Mouse (Mus musculus): ENCODE measurements around the gene Nxpe5. TPM values are rescaled to one million over a fixed set of nuclear protein-coding genes. Genes with fewer than 3 reads are reported as not detected.

Nxpe5 gene
- polyA plus RNA-seq, 1 experiment: 1.6 TPM

- DNase-seq (ENCODE audit: low read depth in 1 of 2, low spot score in 2 of 2): no peak
- H3K4me3 ChIP-seq (ENCODE audit: extremely low read depth, insufficient read depth, insufficient read length): no peak overlapping the region
- 23% methylated on average over 2 of the region's 2 CpGs for WGBS
- H3K27ac ChIP-seq (ENCODE audit: insufficient read depth, low read length): no peak overlapping the region
- H3K27me3 ChIP-seq (ENCODE audit: control insufficient read depth, insufficient read depth, low read length): no peaks in the 10 kb centered on the region
- H3K4me1 ChIP-seq (ENCODE audit: control insufficient read depth, insufficient read depth, insufficient read length): no peaks in the 10 kb centered on the region
- H3K36me3 ChIP-seq (ENCODE audit: control insufficient read depth, insufficient read depth, low read length): no peaks in the 10 kb centered on the region
- TF ChIP-seq POLR2A (IDR thresholded peaks at IDR 0.05; ENCODE audit: low read depth, low read length) (no peak), CTCF (IDR thresholded peaks at IDR 0.05; ENCODE audit: extremely low read depth, insufficient read depth, insufficient read length, insufficient replicate concordance) (no peak)
Measured at GRCm38 (mm10) chr5:138241511-138241910, 15.8 kb downstream of the Nxpe5 start.

GRCm38 (mm10) chr5:138251144-138251543 is 25.4 kb downstream of the Nxpe5 start:
- no peaks in the 10 kb centered on the region for H3K27me3 ChIP-seq (ENCODE audit: control insufficient read depth, insufficient read depth, low read length)
- H3K4me1 ChIP-seq (ENCODE audit: control insufficient read depth, insufficient read depth, insufficient read length): peaks cover 2% of the 10 kb centered on the region; the same call in 1 of the 2 replicates
- WGBS: 86% methylated on average over 12 of the region's 12 CpGs
- TF ChIP-seq CTCF (IDR thresholded peaks at IDR 0.05; ENCODE audit: extremely low read depth, insufficient read depth, insufficient read length, insufficient replicate concordance) (no peak), POLR2A (IDR thresholded peaks at IDR 0.05; ENCODE audit: low read depth, low read length) (no peak)
- no peak overlapping the region for H3K27ac ChIP-seq (ENCODE audit: insufficient read depth, low read length)
- no peaks in the 10 kb centered on the region for H3K36me3 ChIP-seq (ENCODE audit: control insufficient read depth, insufficient read depth, low read length)
- no peak for DNase-seq (ENCODE audit: low read depth in 1 of 2, low spot score in 2 of 2)
- no peak overlapping the region for H3K4me3 ChIP-seq (ENCODE audit: extremely low read depth, insufficient read depth, insufficient read length)

GRCm38 (mm10) chr5:138253061-138253460 is 27.4 kb downstream of the Nxpe5 start:
- Histone ChIP-seq H3K36me3 (ENCODE audit: control insufficient read depth, insufficient read depth, low read length) (no peaks in the 10 kb centered on the region), H3K27me3 (ENCODE audit: control insufficient read depth, insufficient read depth, low read length) (no peaks in the 10 kb centered on the region), H3K4me1 (ENCODE audit: control insufficient read depth, insufficient read depth, insufficient read length) (peaks cover 11% of the 10 kb centered on the region), H3K27ac (ENCODE audit: insufficient read depth, low read length) (no peak overlapping the region), H3K4me3 (ENCODE audit: extremely low read depth, insufficient read depth, insufficient read length) (no peak overlapping the region)
- WGBS: 94% methylated on average over 3 of the region's 3 CpGs
- TF ChIP-seq POLR2A (IDR thresholded peaks at IDR 0.05; ENCODE audit: low read depth, low read length) (no peak), CTCF (IDR thresholded peaks at IDR 0.05; ENCODE audit: extremely low read depth, insufficient read depth, insufficient read length, insufficient replicate concordance) (no peak)
- DNase-seq (ENCODE audit: low read depth in 1 of 2, low spot score in 2 of 2): no peak

- peak; percentile 93 for DNase-seq (ENCODE audit: low read depth in 1 of 2, low spot score in 2 of 2)
- under 1% methylated on average over 38 of the region's 38 CpGs for WGBS
- H3K27ac ChIP-seq (ENCODE audit: insufficient read depth, low read length): peak within 1 kb of the TSS; percentile 78
- peaks cover 11% of the 10 kb centered on the region for H3K4me1 ChIP-seq (ENCODE audit: control insufficient read depth, insufficient read depth, insufficient read length)
- TF ChIP-seq CTCF (IDR thresholded peaks at IDR 0.05; ENCODE audit: extremely low read depth, insufficient read depth, insufficient read length, insufficient replicate concordance) (peak; percentile 12; the same call in 1 of the 2 replicates), POLR2A (IDR thresholded peaks at IDR 0.05; ENCODE audit: low read depth, low read length) (peak; percentile 91)
- H3K4me3 ChIP-seq (ENCODE audit: extremely low read depth, insufficient read depth, insufficient read length): peak within 1 kb of the TSS; percentile 70
- H3K36me3 ChIP-seq (ENCODE audit: control insufficient read depth, insufficient read depth, low read length): peaks cover 17% of the 10 kb centered on the region
- no peaks in the 10 kb centered on the region for H3K27me3 ChIP-seq (ENCODE audit: control insufficient read depth, insufficient read depth, low read length)
Measured at GRCm38 (mm10) chr5:138255353-138256093, 29.8 kb downstream of the Nxpe5 start, which contains the start of gene Lamtor4. Gene Lamtor4, plus strand, starts transcription at chr5:138255482.

- DNase-seq (ENCODE audit: low read depth in 1 of 2, low spot score in 2 of 2): no peak
- H3K27ac ChIP-seq (ENCODE audit: insufficient read depth, low read length): peak overlapping the region; percentile 78
- no peak for TF ChIP-seq POLR2A (IDR thresholded peaks at IDR 0.05; ENCODE audit: low read depth, low read length)
- TF ChIP-seq CTCF (IDR thresholded peaks at IDR 0.05; ENCODE audit: extremely low read depth, insufficient read depth, insufficient read length, insufficient replicate concordance): no peak
- H3K4me1 ChIP-seq (ENCODE audit: control insufficient read depth, insufficient read depth, insufficient read length): peaks cover 11% of the 10 kb centered on the region
- 8% methylated on average over 7 of the region's 7 CpGs for WGBS
- H3K27me3 ChIP-seq (ENCODE audit: control insufficient read depth, insufficient read depth, low read length): no peaks in the 10 kb centered on the region
- peaks cover 20% of the 10 kb centered on the region for H3K36me3 ChIP-seq (ENCODE audit: control insufficient read depth, insufficient read depth, low read length)
- peak overlapping the region; percentile 70 for H3K4me3 ChIP-seq (ENCODE audit: extremely low read depth, insufficient read depth, insufficient read length)
Measured at GRCm38 (mm10) chr5:138256094-138256467, 30.4 kb downstream of the Nxpe5 start.

- Histone ChIP-seq H3K4me1 (ENCODE audit: control insufficient read depth, insufficient read depth, insufficient read length) (peaks cover 11% of the 10 kb centered on the region), H3K36me3 (ENCODE audit: control insufficient read depth, insufficient read depth, low read length) (peaks cover 26% of the 10 kb centered on the region), H3K27me3 (ENCODE audit: control insufficient read depth, insufficient read depth, low read length) (no peaks in the 10 kb centered on the region), H3K4me3 (ENCODE audit: extremely low read depth, insufficient read depth, insufficient read length) (no peak overlapping the region; the same call in 1 of the 2 replicates), H3K27ac (ENCODE audit: insufficient read depth, low read length) (peak overlapping the region; percentile 81)
- DNase-seq (ENCODE audit: low read depth in 1 of 2, low spot score in 2 of 2): peak in 1 of 2 experiments; percentile 55
- no peak for TF ChIP-seq POLR2A (IDR thresholded peaks at IDR 0.05; ENCODE audit: low read depth, low read length)
- WGBS: 20% methylated on average over 10 of the region's 10 CpGs
Measured at GRCm38 (mm10) chr5:138256966-138257584, 31.4 kb downstream of the Nxpe5 start.

- TF ChIP-seq CTCF (IDR thresholded peaks at IDR 0.05; ENCODE audit: extremely low read depth, insufficient read depth, insufficient read length, insufficient replicate concordance): no peak
- no peak for TF ChIP-seq POLR2A (IDR thresholded peaks at IDR 0.05; ENCODE audit: low read depth, low read length)
- WGBS: 68% methylated on average over 4 of the region's 4 CpGs
- no peak overlapping the region for H3K4me3 ChIP-seq (ENCODE audit: extremely low read depth, insufficient read depth, insufficient read length)
- no peak for DNase-seq (ENCODE audit: low read depth in 1 of 2, low spot score in 2 of 2)
- H3K36me3 ChIP-seq (ENCODE audit: control insufficient read depth, insufficient read depth, low read length): peaks cover 26% of the 10 kb centered on the region
- H3K27ac ChIP-seq (ENCODE audit: insufficient read depth, low read length): peak overlapping the region; percentile 81
- peaks cover 16% of the 10 kb centered on the region for H3K4me1 ChIP-seq (ENCODE audit: control insufficient read depth, insufficient read depth, insufficient read length)
- H3K27me3 ChIP-seq (ENCODE audit: control insufficient read depth, insufficient read depth, low read length): no peaks in the 10 kb centered on the region
Measured at GRCm38 (mm10) chr5:138257585-138257978, 31.9 kb downstream of the Nxpe5 start.

All from spleen, adult 2 months (tissue).